Mouse (Mus musculus) G1E (cell line): ENCODE data around the gene Hoxd11.
A peak's percentile ranks its signal among the peaks of the same experiment; 100 is the strongest.

Experiments used
- CTCF ChIP-seq: IDR thresholded peaks from 2 replicates; pipeline ENCODE4 v1.5.1; 2012; ENCODE audit warnings: low read depth, low read length, inconsistent platforms, mixed read lengths
- GATA1 ChIP-seq: IDR thresholded peaks from 2 replicates; pipeline ENCODE4 v1.6.1; 2012; ENCODE audit warnings: borderline replicate concordance, low read length, inconsistent platforms, mixed read lengths
- GATA2 ChIP-seq: IDR thresholded peaks from 2 replicates; pipeline ENCODE4 v1.6.1; 2012; ENCODE audit warnings: low read depth, low read length, inconsistent platforms, borderline replicate concordance
- POLR2AphosphoS5 ChIP-seq: IDR thresholded peaks from 2 replicates; pipeline ENCODE4 v1.6.1; 2012; ENCODE audit warnings: low read depth, low read length, inconsistent platforms; ENCODE audit not compliant: insufficient replicate concordance
- TAL1 ChIP-seq: conservative IDR thresholded peaks from 2 replicates; pipeline ENCODE4 v1.6.1; 2012; ENCODE audit warnings: low read depth, low read length, inconsistent platforms, mixed read lengths

- TF ChIP-seq GATA1 (no peak), CTCF (peak; percentile 44), TAL1 (no peak), POLR2AphosphoS5 (no peak), GATA2 (no peak)
These were observed 22.8 kb downstream of the Hoxd11 start for GRCm38 (mm10) chr2:74701949-74702819.
